Mouse (Mus musculus) intestine, postnatal 0 days (tissue): ENCODE results near the gene Mios. TPM values are rescaled to one million over a fixed set of nuclear protein-coding genes. Genes with fewer than 3 reads are reported as not detected.
A peak's percentile ranks its signal among the peaks of the same experiment; 100 is the strongest.

ENCODE experiments used
- ATAC-seq: fragments of 200-750 bp; cut with Nextera tagmentation; 2 replicates; pipeline ENCODE4 v1.8.0; 2017; ENCODE audit warnings: mild to moderate bottlenecking, moderate TSS enrichment, moderate library complexity
- H3K27ac ChIP-seq: fragments of 300-500 bp; sonication (generic); 2 replicates; pipeline ENCODE4 v1.5.1; 2014; ENCODE audit warnings: mild to moderate bottlenecking, low read depth, low read length, moderate library complexity
- H3K27me3 ChIP-seq: fragments of 300-500 bp; sonication (generic); replicated peaks from 2 replicates; pipeline ENCODE4 v1.6.1; 2014; ENCODE audit warnings: low read length, mixed read lengths; ENCODE audit not compliant: control insufficient read depth, insufficient read depth
- H3K36me3 ChIP-seq: fragments of 300-500 bp; sonication (generic); 2 replicates; pipeline ENCODE4 v1.6.1; 2014; ENCODE audit warnings: mild to moderate bottlenecking, moderate library complexity; ENCODE audit not compliant: control insufficient read depth, insufficient read depth
- H3K4me1 ChIP-seq: fragments of 300-500 bp; sonication (generic); replicated peaks from 2 replicates; pipeline ENCODE4 v1.6.1; 2014; ENCODE audit warnings: antibody characterized with exemption, low read length, mixed read lengths; ENCODE audit not compliant: control insufficient read depth, insufficient read depth
- H3K4me2 ChIP-seq: fragments of 300-500 bp; sonication (generic); replicated peaks from 2 replicates; pipeline ENCODE4 v1.6.1; 2014; ENCODE audit warnings: low read depth, mild to moderate bottlenecking, moderate library complexity
- H3K4me3 ChIP-seq: fragments of 300-500 bp; sonication (generic); 2 replicates; pipeline ENCODE4 v1.5.1; 2014; ENCODE audit warnings: low read depth, low read length
- H3K9ac ChIP-seq: fragments of 300-500 bp; sonication (generic); 2 replicates; pipeline ENCODE4 v1.6.1; 2014; ENCODE audit warnings: mild to moderate bottlenecking, low read depth, low read length
- H3K9me3 ChIP-seq: fragments of 300-500 bp; sonication (generic); 2 replicates; pipeline ENCODE4 v1.6.1; 2016; ENCODE audit warnings: mixed run types; ENCODE audit not compliant: control insufficient read depth
- CTCF ChIP-seq: sonication (generic); IDR thresholded peaks from 2 replicates; pipeline ENCODE4 v1.5.1; 2016; ENCODE audit warnings: low read depth, mild to moderate bottlenecking, control low read depth, antibody characterized with exemption, moderate library complexity
- WGBS: fragments of 180-500 bp; shearing (Covaris S2); extraction: QIAGEN DNeasy Blood & Tissue Kit; methylation state at CpG from one replicate; pipeline ENCODE4 v1.1.7; 2014; 5-methylcytosine and 5-hydroxymethylcytosine counted together
- polyA plus RNA-seq: library from polyadenylated mRNA; unstranded; fragments of >200 nt; fragmentation: Nextera tagmentation; extraction: Ambion mirVana; gene quantifications from 2 replicates; pipeline ENCODE4 v1.2.1, GENCODE M21; 2015

Gene Mios
- 8.1 and 9.0 TPM in 2 replicates for polyA plus RNA-seq

DNA sequence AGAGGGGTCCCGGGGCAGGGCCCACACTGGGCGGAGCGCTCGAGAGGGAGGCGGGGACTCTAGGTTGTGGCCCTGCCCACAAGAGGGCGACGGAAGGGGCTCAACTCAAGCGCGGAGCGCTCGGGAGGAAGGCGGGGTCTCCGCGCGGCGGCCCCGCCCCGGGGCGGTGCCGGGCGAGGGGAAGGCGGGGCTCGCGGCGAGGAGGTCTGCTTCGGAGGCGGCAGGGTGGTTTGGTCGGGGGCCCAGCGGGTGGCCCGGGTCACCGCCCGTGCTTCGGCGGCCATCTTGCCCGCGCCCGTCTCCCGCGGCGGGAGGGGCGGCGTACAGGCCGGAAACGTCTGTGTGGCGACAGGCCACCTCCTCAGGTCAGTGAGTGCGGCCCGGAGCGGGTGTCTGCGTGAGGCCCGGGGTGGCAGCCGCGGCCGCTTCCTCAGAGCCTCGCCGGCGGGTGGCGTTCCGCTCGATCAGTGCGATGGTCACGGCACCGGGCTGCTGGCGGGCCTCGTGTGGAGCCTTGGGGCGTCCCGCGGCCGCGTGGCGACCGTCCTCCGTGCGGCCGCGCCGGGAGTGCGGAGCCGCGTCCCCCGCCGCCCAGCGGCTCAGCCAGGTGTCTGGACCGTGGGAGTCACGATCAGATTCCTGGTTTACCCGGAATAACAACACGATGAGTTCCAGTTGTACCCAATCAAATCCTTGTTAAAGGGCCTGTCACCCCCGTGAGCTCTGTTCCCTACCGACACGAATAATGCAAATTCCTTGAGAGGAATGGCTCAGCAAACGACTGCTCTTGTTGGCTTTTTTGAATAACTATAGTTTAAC lies at the start of gene Mios:
TSS of gene Mios (plus strand) at position 176 of the 819 bp plus-strand sequence.
- H3K4me2 ChIP-seq, result peak within 1 kb of the TSS; percentile 71
- H3K9ac ChIP-seq, result peak within 1 kb of the TSS; percentile 75
- H3K9me3 ChIP-seq, result no peaks in the 10 kb centered on the region
- H3K4me1 ChIP-seq, result 0 out of 2 replicates have a peak, but pooled peaks cover 4% of the 10 kb centered on the region
- under 1% methylated on average over 66 of the region's 90 CpGs for WGBS
- H3K27ac ChIP-seq, result peak within 1 kb of the TSS; percentile 90
- peak; percentile 97 for ATAC-seq
- H3K27me3 ChIP-seq, result no peaks in the 10 kb centered on the region
- peak; percentile 51 for TF ChIP-seq CTCF
- H3K4me3 ChIP-seq, result peak within 1 kb of the TSS; percentile 73
- peaks cover 3% of the 10 kb centered on the region; the same call in 1 of the 2 replicates for H3K36me3 ChIP-seq

GRCm38 (mm10) chr6:8160001-8160400 lies 49.0 kb upstream of the Mios start:
- Histone ChIP-seq H3K4me1 (no peaks in the 10 kb centered on the region), H3K27me3 (no peaks in the 10 kb centered on the region), H3K36me3 (no peaks in the 10 kb centered on the region), H3K9ac (no peak overlapping the region), H3K4me2 (no peak overlapping the region), H3K4me3 (no peak overlapping the region), H3K27ac (no peak overlapping the region), H3K9me3 (no peaks in the 10 kb centered on the region)
- no peak for TF ChIP-seq CTCF
- 51% methylated on average over 2 of the region's 2 CpGs for WGBS
- no peak for ATAC-seq

- H3K4me1 ChIP-seq, result no peaks in the 10 kb centered on the region
- no peak for ATAC-seq
- TF ChIP-seq CTCF, result no peak
- no peak overlapping the region for H3K27ac ChIP-seq
- H3K4me2 ChIP-seq, result no peak overlapping the region
- WGBS, result 55% methylated on average over 1 of the region's 1 CpGs
- no peaks in the 10 kb centered on the region for H3K27me3 ChIP-seq
- H3K4me3 ChIP-seq, result no peak overlapping the region
- no peaks in the 10 kb centered on the region for H3K36me3 ChIP-seq
- no peak overlapping the region for H3K9ac ChIP-seq
- no peaks in the 10 kb centered on the region for H3K9me3 ChIP-seq
These were observed 44.3 kb upstream of the Mios start for GRCm38 (mm10) chr6:8164741-8165140.

DNA sequence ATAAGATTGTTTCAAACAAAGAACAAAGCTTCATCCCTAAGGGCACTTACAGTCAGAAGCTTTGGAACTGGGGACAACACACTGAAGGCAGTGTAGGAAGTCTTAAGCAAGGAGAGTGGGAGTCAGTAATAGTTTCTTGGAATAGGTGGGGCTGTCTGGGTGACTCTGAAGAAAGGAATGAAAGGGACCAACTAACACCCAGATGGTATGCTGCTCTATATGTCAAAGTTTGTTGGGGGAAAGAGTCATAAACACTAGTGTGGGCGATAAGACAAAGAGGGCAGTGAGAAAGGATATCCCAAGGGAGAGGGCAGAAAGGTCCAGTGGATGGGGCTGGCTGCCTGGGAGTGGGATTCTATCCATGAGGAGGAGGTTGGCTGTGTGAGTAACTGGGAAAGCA lies 36.9 kb upstream of the Mios start:
- Histone ChIP-seq H3K4me2 (no peak overlapping the region), H3K27ac (no peak overlapping the region), H3K9me3 (no peaks in the 10 kb centered on the region), H3K36me3 (no peaks in the 10 kb centered on the region), H3K4me3 (no peak overlapping the region), H3K9ac (no peak overlapping the region), H3K27me3 (no peaks in the 10 kb centered on the region), H3K4me1 (no peaks in the 10 kb centered on the region)
- no peak for ATAC-seq
- 71% methylated on average over 1 of the region's 1 CpGs for WGBS
- TF ChIP-seq CTCF, result no peak

DNA sequence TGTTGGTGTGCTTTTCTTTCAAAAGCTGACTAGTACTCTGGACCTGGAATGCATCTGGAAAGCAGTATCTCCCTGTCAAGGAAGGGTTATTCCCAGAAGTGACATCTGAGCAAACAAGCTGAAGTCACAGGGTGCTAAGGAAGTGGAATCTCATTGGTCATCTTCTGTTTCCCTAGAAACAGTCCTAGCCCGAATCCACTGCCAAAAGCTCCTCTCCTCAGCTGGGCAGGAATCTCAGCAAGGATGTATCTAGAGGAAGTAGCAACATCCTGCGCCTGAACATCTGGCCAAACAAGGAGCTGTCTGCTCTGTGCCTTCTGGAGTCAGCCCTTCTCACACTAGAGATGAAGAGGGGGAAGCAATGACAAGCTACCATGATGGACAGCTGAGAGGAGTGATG lies 35.0 kb upstream of the Mios start:
- no peak for TF ChIP-seq CTCF
- Histone ChIP-seq H3K4me3 (no peak overlapping the region), H3K4me1 (no peaks in the 10 kb centered on the region), H3K36me3 (no peaks in the 10 kb centered on the region), H3K9me3 (no peaks in the 10 kb centered on the region), H3K27ac (no peak overlapping the region), H3K4me2 (no peak overlapping the region), H3K9ac (no peak overlapping the region), H3K27me3 (no peaks in the 10 kb centered on the region)
- 40% methylated on average over 2 of the region's 2 CpGs for WGBS
- no peak for ATAC-seq

DNA sequence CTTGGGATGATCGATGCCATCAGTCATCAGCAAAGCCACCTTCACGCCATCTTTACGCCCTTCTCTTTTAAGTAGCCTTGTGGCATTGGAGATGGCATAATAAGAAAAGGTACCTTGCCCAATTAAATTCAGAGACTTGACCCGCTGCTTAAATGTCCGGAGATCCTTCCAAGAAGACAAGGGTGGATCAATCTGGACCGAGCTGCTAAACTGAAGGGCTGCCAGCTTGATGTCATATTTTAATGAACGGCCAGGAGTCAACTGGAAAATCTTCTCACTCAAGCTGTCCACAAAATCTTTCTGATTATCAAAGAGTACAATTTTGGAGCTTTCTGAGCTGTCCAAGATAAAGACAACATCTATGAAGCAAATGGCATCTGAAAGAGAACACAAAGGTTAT lies 33.7 kb upstream of the Mios start:
- Histone ChIP-seq H3K36me3 (no peaks in the 10 kb centered on the region), H3K9ac (no peak overlapping the region), H3K4me2 (no peak overlapping the region), H3K4me3 (no peak overlapping the region), H3K9me3 (no peaks in the 10 kb centered on the region), H3K4me1 (no peaks in the 10 kb centered on the region), H3K27me3 (no peaks in the 10 kb centered on the region), H3K27ac (no peak overlapping the region)
- 94% methylated on average over 7 of the region's 7 CpGs for WGBS
- TF ChIP-seq CTCF, result no peak
- no peak for ATAC-seq
